Mouse (Mus musculus) central nervous system, embryonic 14 days (tissue): ENCODE results near the gene Sccpdh. TPM values are rescaled to one million over a fixed set of nuclear protein-coding genes. Genes with fewer than 3 reads are reported as not detected.

Experiments used
- polyA plus RNA-seq: library from polyadenylated mRNA; depleted of rRNA; stranded (reverse); fragments of >200 nt; gene quantifications from 2 replicates; pipeline ENCODE4 v1.2.3, GENCODE M21; 2012; rRNA removed

Gene Sccpdh
- polyA plus RNA-seq, result 69.0 TPM in 2 replicates

DNA sequence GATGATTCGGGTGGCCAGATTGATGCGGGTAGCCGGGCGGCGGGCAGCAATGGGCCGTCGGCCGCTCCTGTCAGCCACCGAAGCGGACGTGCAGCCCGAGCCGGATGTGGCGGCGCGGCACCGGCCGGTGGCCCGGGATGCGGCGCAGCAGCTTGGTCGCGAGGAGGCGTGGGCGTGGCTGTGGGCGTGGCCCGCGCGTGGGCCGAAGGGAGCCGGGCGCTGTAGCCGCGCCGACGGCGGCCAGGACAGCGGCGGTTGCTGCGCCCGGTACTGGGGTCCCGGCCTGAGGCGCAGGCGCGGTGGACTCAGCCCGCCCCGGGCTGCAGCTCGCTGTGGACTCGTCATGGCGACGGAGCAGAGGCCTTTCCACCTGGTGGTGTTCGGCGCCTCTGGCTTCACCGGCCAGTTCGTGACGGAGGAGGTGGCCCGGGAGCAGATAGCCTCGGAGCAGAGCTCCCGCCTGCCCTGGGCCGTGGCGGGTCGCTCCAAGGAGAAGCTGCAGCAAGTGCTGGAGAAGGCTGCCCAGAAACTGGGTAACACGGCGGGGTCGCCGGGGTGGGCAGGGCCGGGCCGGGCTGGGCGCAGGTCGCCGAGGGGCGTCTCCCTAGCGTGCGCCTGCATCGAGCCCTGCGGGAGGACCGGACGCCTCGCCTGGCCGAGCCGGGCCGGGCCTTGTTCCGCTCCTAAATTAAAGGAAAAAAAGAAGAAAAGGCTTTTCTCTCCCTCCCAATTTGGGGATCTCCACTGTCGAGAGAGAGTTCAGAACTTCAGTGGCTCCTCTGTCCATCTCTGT lies at the start of gene Sccpdh:
Gene Sccpdh (plus strand): TSS at position 198 of the 793 bp plus-strand sequence.

Other genes with a start within 250 kb of the Sccpdh start
- 9.1 and 9.5 TPM in 2 replicates for gene Smyd3, start 150.2 kb upstream of the Sccpdh start, polyA plus RNA-seq
- 18.8 and 21.2 TPM in 2 replicates for gene Tfb2m, start 121.9 kb upstream of the Sccpdh start, polyA plus RNA-seq
- 25.3 and 28.5 TPM in 2 replicates for gene Cnst, start 121.8 kb upstream of the Sccpdh start, polyA plus RNA-seq
- 0.05 and 0.08 TPM in 2 replicates for gene Kif28, start 77.1 kb downstream of the Sccpdh start, polyA plus RNA-seq
- gene Gm10518, start 135.2 kb downstream of the Sccpdh start, polyA plus RNA-seq, result not detected in 2 replicates
- 35.1 and 35.5 TPM in 2 replicates for gene Ahctf1, start 135.5 kb downstream of the Sccpdh start, polyA plus RNA-seq